Mouse (Mus musculus): ENCODE data around the gene Plcb2.

Gene Plcb2

GRCm38 (mm10) chr2:118714230-118714629, 14.0 kb downstream of the Plcb2 start:
- Histone ChIP-seq H3K9me3 (ENCODE audit: low read length) (0 out of 2 replicates have a peak, but pooled peaks cover 5% of the 10 kb centered on the region), H3K4me3 (replicated peaks; ENCODE audit: low read length) (no peak overlapping the region)

GRCm38 (mm10) chr2:118713631-118714030, 14.6 kb downstream of the Plcb2 start:
- Histone ChIP-seq H3K27me3 (ENCODE audit: insufficient read depth, low read length) (peaks cover 99% of the 10 kb centered on the region), H3K4me1 (replicated peaks; ENCODE audit: low read depth, low read length) (peaks cover 10% of the 10 kb centered on the region), H3K36me3 (ENCODE audit: insufficient read depth, low read length) (no peaks in the 10 kb centered on the region), H3K9me3 (ENCODE audit: low read length) (0 out of 2 replicates have a peak, but pooled peaks cover 5% of the 10 kb centered on the region), H3K4me3 (replicated peaks; ENCODE audit: low read length) (no peak overlapping the region)
- TF ChIP-seq POU5F1 (IDR thresholded peaks at IDR 0.05; ENCODE audit: borderline replicate concordance, low read length): no peak
- TF ChIP-seq CTCF (conservative IDR thresholded peaks at IDR 0.05; ENCODE audit: low read length): no peak
- no peak for TF ChIP-seq NANOG (IDR thresholded peaks at IDR 0.05; ENCODE audit: borderline replicate concordance, low read length)

More at GRCm38 (mm10) chr2:118714230-118714629, 14.0 kb downstream of the Plcb2 start:
- Histone ChIP-seq H3K36me3 (ENCODE audit: insufficient read depth, low read length) (no peaks in the 10 kb centered on the region), H3K4me1 (replicated peaks; ENCODE audit: low read depth, low read length) (peaks cover 10% of the 10 kb centered on the region), H3K27me3 (ENCODE audit: insufficient read depth, low read length) (peaks cover 99% of the 10 kb centered on the region)
- no peak for TF ChIP-seq CTCF (conservative IDR thresholded peaks at IDR 0.05; ENCODE audit: low read length)
- no peak for TF ChIP-seq NANOG (IDR thresholded peaks at IDR 0.05; ENCODE audit: borderline replicate concordance, low read length)
- no peak for TF ChIP-seq POU5F1 (IDR thresholded peaks at IDR 0.05; ENCODE audit: borderline replicate concordance, low read length)

GRCm38 (mm10) chr2:118711038-118711494, 17.2 kb downstream of the Plcb2 start:
- peak overlapping the region; percentile 62 for H3K4me3 ChIP-seq (replicated peaks; ENCODE audit: low read length)
- H3K4me1 ChIP-seq (replicated peaks; ENCODE audit: low read depth, low read length): peaks cover 10% of the 10 kb centered on the region
- TF ChIP-seq CTCF (conservative IDR thresholded peaks at IDR 0.05; ENCODE audit: low read length) (no peak), NANOG (IDR thresholded peaks at IDR 0.05; ENCODE audit: borderline replicate concordance, low read length) (no peak), POU5F1 (IDR thresholded peaks at IDR 0.05; ENCODE audit: borderline replicate concordance, low read length) (no peak)
- H3K9me3 ChIP-seq (ENCODE audit: low read length): 0 out of 2 replicates have a peak, but pooled peaks cover 5% of the 10 kb centered on the region
- peaks cover 99% of the 10 kb centered on the region for H3K27me3 ChIP-seq (ENCODE audit: insufficient read depth, low read length)
- no peaks in the 10 kb centered on the region for H3K36me3 ChIP-seq (ENCODE audit: insufficient read depth, low read length)

- Histone ChIP-seq H3K4me3 (replicated peaks; ENCODE audit: low read length) (no peak overlapping the region), H3K27me3 (ENCODE audit: insufficient read depth, low read length) (peaks cover 99% of the 10 kb centered on the region), H3K9me3 (ENCODE audit: low read length) (0 out of 2 replicates have a peak, but pooled peaks cover 5% of the 10 kb centered on the region), H3K4me1 (replicated peaks; ENCODE audit: low read depth, low read length) (peaks cover 10% of the 10 kb centered on the region), H3K36me3 (ENCODE audit: insufficient read depth, low read length) (no peaks in the 10 kb centered on the region)
- TF ChIP-seq NANOG (IDR thresholded peaks at IDR 0.05; ENCODE audit: borderline replicate concordance, low read length): no peak
- no peak for TF ChIP-seq CTCF (conservative IDR thresholded peaks at IDR 0.05; ENCODE audit: low read length)
- no peak for TF ChIP-seq POU5F1 (IDR thresholded peaks at IDR 0.05; ENCODE audit: borderline replicate concordance, low read length)
Measured at GRCm38 (mm10) chr2:118709655-118710221, 18.5 kb downstream of the Plcb2 start.

GRCm38 (mm10) chr2:118708472-118708871, 19.8 kb downstream of the Plcb2 start:
- peaks cover 21% of the 10 kb centered on the region for H3K4me1 ChIP-seq (replicated peaks; ENCODE audit: low read depth, low read length)
- TF ChIP-seq NANOG (IDR thresholded peaks at IDR 0.05; ENCODE audit: borderline replicate concordance, low read length): no peak
- TF ChIP-seq POU5F1 (IDR thresholded peaks at IDR 0.05; ENCODE audit: borderline replicate concordance, low read length): no peak
- no peak for TF ChIP-seq CTCF (conservative IDR thresholded peaks at IDR 0.05; ENCODE audit: low read length)
- no peaks in the 10 kb centered on the region for H3K36me3 ChIP-seq (ENCODE audit: insufficient read depth, low read length)
- H3K9me3 ChIP-seq (ENCODE audit: low read length): 0 out of 2 replicates have a peak, but pooled peaks cover 5% of the 10 kb centered on the region
- peaks cover 100% of the 10 kb centered on the region for H3K27me3 ChIP-seq (ENCODE audit: insufficient read depth, low read length)
- H3K4me3 ChIP-seq (replicated peaks; ENCODE audit: low read length): no peak overlapping the region

- Histone ChIP-seq H3K4me3 (replicated peaks; ENCODE audit: low read length) (no peak overlapping the region), H3K9me3 (ENCODE audit: low read length) (0 out of 2 replicates have a peak, but pooled peaks cover 5% of the 10 kb centered on the region), H3K4me1 (replicated peaks; ENCODE audit: low read depth, low read length) (peaks cover 30% of the 10 kb centered on the region), H3K36me3 (ENCODE audit: insufficient read depth, low read length) (no peaks in the 10 kb centered on the region), H3K27me3 (ENCODE audit: insufficient read depth, low read length) (peaks cover 100% of the 10 kb centered on the region)
- TF ChIP-seq CTCF (conservative IDR thresholded peaks at IDR 0.05; ENCODE audit: low read length) (no peak), POU5F1 (IDR thresholded peaks at IDR 0.05; ENCODE audit: borderline replicate concordance, low read length) (no peak), NANOG (IDR thresholded peaks at IDR 0.05; ENCODE audit: borderline replicate concordance, low read length) (no peak)
Measured at GRCm38 (mm10) chr2:118706436-118706835, 21.8 kb downstream of the Plcb2 start.

GRCm38 (mm10) chr2:118703913-118704730, 24.1 kb downstream of the Plcb2 start, which contains the start of gene Ankrd63:
Ankrd63 (minus strand) TSS chr2:118703963.
- Histone ChIP-seq H3K4me1 (replicated peaks; ENCODE audit: low read depth, low read length) (peaks cover 41% of the 10 kb centered on the region), H3K27me3 (ENCODE audit: insufficient read depth, low read length) (peaks cover 98% of the 10 kb centered on the region), H3K4me3 (replicated peaks; ENCODE audit: low read length) (peak within 1 kb of the TSS; percentile 71), H3K9me3 (ENCODE audit: low read length) (no peaks in the 10 kb centered on the region), H3K36me3 (ENCODE audit: insufficient read depth, low read length) (no peaks in the 10 kb centered on the region)
- no peak for TF ChIP-seq NANOG (IDR thresholded peaks at IDR 0.05; ENCODE audit: borderline replicate concordance, low read length)
- no peak for TF ChIP-seq CTCF (conservative IDR thresholded peaks at IDR 0.05; ENCODE audit: low read length)
- TF ChIP-seq POU5F1 (IDR thresholded peaks at IDR 0.05; ENCODE audit: borderline replicate concordance, low read length): no peak
